Mouse (Mus musculus) thymus, adult 2 months (tissue): ENCODE results near the gene F930015N05Rik.

Experiments
- CTCF ChIP-seq: fragments of 200-500 bp; IDR thresholded peaks from 2 replicates; pipeline ENCODE4 v1.5.1; 2012; ENCODE audit warnings: mild to moderate bottlenecking, control low read depth, low read length, moderate library complexity, borderline replicate concordance; ENCODE audit not compliant: control insufficient read depth, poor library complexity, insufficient read depth; ENCODE audit errors: extremely low read depth
- POLR2A ChIP-seq: fragments of 200-500 bp; IDR thresholded peaks from 2 replicates; pipeline ENCODE4 v1.6.1; 2012; ENCODE audit warnings: mild to moderate bottlenecking, low read length, control low read depth, moderate library complexity; ENCODE audit not compliant: control insufficient read depth, poor library complexity, insufficient read depth; ENCODE audit errors: extremely low read depth

DNA sequence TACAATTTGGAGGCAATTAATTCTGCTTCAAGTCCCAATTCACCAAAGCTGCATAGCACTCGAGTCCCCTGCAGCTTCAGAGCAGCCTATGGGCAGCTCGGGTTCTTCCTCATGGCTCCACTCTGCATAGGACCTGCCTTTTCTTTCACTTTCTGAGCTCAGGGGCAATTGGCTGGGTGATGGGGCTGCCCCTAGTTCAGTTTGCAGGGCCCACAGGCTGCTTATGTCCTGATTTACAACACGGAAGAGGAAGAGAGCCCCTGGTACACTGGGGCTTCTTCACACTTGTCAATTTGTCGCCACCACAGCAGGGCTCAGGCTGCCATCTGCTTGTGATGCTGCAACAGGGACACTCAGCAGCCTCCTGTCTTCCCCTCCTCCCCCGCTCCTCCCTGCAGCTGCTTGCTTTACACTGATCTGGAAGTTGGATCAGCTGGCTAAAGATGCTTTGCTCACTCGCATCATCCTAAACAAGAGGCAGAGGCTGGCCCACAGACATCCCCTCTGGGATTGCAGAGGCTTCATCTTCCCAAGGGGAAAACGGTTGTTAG, 40.0 kb downstream of the F930015N05Rik start:
- no peak for TF ChIP-seq CTCF
- TF ChIP-seq POLR2A = no peak
